Mouse (Mus musculus): Measurements from ENCODE around the gene Uqcc1.

The Uqcc1 gene

GRCm38 (mm10) chr2:155825904-155826629 is 104.0 kb downstream of the Uqcc1 start:
- in situ Hi-C loops (cut with MboI; ENCODE audit: low pct_unique_long_range_greater_than_20kb in 1 of 2, low sequenced_read_pairs in 2 of 2, unreplicated experiment in 1 of 2) = loop anchor here in 1 of 2 experiments (5.0 kb wide), 1 partner anchor 121 kb away; the partner anchor contains the start of gene Gdf5

- in situ Hi-C loops (cut with MboI; ENCODE audit: low pct_unique_long_range_greater_than_20kb in 1 of 2, low sequenced_read_pairs in 2 of 2, unreplicated experiment in 1 of 2) = no loop called here
Measured at GRCm38 (mm10) chr2:155823722-155824121, 106.4 kb downstream of the Uqcc1 start.

GRCm38 (mm10) chr2:155820779-155821178 is 109.3 kb downstream of the Uqcc1 start:
- in situ Hi-C loops (cut with MboI; ENCODE audit: low pct_unique_long_range_greater_than_20kb in 1 of 2, low sequenced_read_pairs in 2 of 2, unreplicated experiment in 1 of 2) = no loop called here

- in situ Hi-C loops (cut with MboI; ENCODE audit: low pct_unique_long_range_greater_than_20kb in 1 of 2, low sequenced_read_pairs in 2 of 2, unreplicated experiment in 1 of 2) = no loop called here
Measured at GRCm38 (mm10) chr2:155819449-155820251, 110.5 kb downstream of the Uqcc1 start.

DNA sequence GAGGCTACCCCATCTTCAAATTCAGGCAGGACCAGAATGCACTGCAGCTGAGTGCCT is 110.9 kb downstream of the Uqcc1 start, which contains the start of gene BC029722:
Gene BC029722, minus strand, starts transcription at position 35 of the 57 bp plus-strand sequence.
- in situ Hi-C loops (cut with MboI; ENCODE audit: low pct_unique_long_range_greater_than_20kb in 1 of 2, low sequenced_read_pairs in 2 of 2, unreplicated experiment in 1 of 2) = no loop called here

- in situ Hi-C loops (cut with MboI; ENCODE audit: low pct_unique_long_range_greater_than_20kb in 1 of 2, low sequenced_read_pairs in 2 of 2, unreplicated experiment in 1 of 2) = no loop called here
Measured at GRCm38 (mm10) chr2:155818596-155819391, 111.3 kb downstream of the Uqcc1 start.

- in situ Hi-C loops (cut with MboI; ENCODE audit: low pct_unique_long_range_greater_than_20kb in 1 of 2, low sequenced_read_pairs in 2 of 2, unreplicated experiment in 1 of 2) = no loop called here
Measured at GRCm38 (mm10) chr2:155817301-155818245, 112.5 kb downstream of the Uqcc1 start.

- in situ Hi-C loops (cut with MboI; ENCODE audit: low pct_unique_long_range_greater_than_20kb in 1 of 2, low sequenced_read_pairs in 2 of 2, unreplicated experiment in 1 of 2) = no loop called here
Measured at GRCm38 (mm10) chr2:155816179-155816578, 113.9 kb downstream of the Uqcc1 start.

DNA sequence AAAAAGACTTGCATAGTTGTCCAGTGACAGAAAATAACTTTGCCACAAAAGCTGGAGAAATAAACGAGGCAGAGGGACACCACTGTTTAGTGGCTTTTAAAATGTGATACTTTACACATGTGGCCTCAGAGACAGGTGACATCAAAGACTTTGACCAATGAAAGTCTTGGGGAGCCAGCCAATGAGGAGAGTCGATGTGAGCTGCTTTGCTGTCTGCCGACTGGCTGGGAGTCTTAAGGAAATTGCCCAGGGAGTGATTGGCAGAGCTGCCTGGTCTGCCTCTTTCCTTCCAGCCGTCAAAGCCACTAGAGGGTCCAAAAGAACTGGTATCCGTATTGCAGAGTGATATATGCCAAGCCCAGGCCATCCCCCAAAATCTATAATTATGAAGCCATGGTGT is 115.3 kb downstream of the Uqcc1 start:
- in situ Hi-C loops (cut with MboI; ENCODE audit: low pct_unique_long_range_greater_than_20kb in 1 of 2, low sequenced_read_pairs in 2 of 2, unreplicated experiment in 1 of 2) = no loop called here

- in situ Hi-C loops (cut with MboI; ENCODE audit: low pct_unique_long_range_greater_than_20kb in 1 of 2, low sequenced_read_pairs in 2 of 2, unreplicated experiment in 1 of 2) = no loop called here
Measured at GRCm38 (mm10) chr2:155812637-155813036, 117.5 kb downstream of the Uqcc1 start.

DNA sequence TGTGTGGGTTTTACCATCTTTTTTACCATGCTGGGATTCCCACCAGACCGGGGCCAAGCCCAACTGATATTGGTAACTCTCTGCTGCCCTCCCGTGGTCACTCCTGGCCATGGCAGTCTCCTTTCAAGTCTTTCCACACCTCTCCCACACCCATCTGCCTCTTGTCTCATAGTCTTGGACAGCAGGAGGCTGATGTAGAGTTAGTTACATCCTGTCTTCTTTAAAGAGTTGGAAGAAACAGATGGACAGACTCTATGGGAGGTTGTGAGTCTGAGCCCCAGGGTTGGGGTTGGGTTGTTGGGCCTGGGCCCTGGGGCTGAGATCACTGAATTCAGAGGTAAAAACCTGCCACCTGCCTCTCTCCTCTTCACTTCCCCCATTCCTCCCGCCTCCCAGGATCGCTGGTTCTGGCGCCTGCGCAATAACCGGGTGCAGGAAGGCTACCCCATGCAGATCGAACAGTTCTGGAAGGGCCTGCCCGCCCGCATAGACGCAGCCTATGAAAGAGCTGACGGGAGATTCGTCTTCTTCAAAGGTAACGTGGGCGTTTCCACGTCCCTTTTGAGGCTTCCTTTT is 118.2 kb downstream of the Uqcc1 start:
- in situ Hi-C loops (cut with MboI; ENCODE audit: low pct_unique_long_range_greater_than_20kb in 1 of 2, low sequenced_read_pairs in 2 of 2, unreplicated experiment in 1 of 2) = no loop called here

GRCm38 (mm10) chr2:155809620-155810019 is 120.5 kb downstream of the Uqcc1 start:
- in situ Hi-C loops (cut with MboI; ENCODE audit: low pct_unique_long_range_greater_than_20kb in 1 of 2, low sequenced_read_pairs in 2 of 2, unreplicated experiment in 1 of 2) = no loop called here

- in situ Hi-C loops (cut with MboI; ENCODE audit: low pct_unique_long_range_greater_than_20kb in 1 of 2, low sequenced_read_pairs in 2 of 2, unreplicated experiment in 1 of 2) = no loop called here
Measured at GRCm38 (mm10) chr2:155807408-155807807, 122.7 kb downstream of the Uqcc1 start.

DNA sequence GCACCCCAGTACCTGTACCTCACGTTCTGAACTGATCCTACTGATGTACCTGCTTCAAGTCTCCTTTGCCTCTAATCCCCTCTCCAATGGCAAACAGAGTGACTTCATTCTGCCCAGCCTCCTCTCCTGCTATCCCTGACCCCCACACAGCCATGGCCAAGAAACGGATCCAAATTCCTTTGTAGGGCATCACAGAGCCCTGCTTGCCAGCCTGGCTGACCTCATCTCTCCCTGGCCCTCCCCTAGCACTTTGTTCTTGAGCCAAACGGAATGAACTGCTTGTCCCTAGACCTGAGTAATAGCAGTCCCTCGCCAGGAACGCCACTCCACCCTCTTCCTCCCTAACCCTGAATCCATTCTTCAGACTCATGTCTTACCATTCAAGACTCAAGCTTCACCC is 123.6 kb downstream of the Uqcc1 start:
- in situ Hi-C loops (cut with MboI; ENCODE audit: low pct_unique_long_range_greater_than_20kb in 1 of 2, low sequenced_read_pairs in 2 of 2, unreplicated experiment in 1 of 2) = no loop called here

DNA sequence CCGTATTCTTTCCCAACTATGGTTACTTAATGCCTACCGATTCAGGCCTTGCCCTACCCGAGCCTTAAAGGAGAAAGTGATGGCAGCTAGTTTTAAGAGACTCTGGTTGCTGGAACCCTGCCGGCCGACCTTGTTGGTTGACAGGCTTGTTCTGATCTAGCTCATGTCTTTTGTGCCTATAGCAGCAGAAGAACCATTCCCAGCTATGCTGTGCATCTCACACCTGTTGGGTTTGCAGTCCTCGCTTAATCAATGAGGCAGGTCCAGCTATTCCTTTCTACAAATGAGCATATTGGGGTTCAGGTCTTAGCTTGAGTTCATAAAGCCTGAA is 124.2 kb downstream of the Uqcc1 start:
- in situ Hi-C loops (cut with MboI; ENCODE audit: low pct_unique_long_range_greater_than_20kb in 1 of 2, low sequenced_read_pairs in 2 of 2, unreplicated experiment in 1 of 2) = no loop called here

GRCm38 (mm10) chr2:155805231-155805924 is 124.7 kb downstream of the Uqcc1 start:
- in situ Hi-C loops (cut with MboI; ENCODE audit: low pct_unique_long_range_greater_than_20kb in 1 of 2, low sequenced_read_pairs in 2 of 2, unreplicated experiment in 1 of 2) = no loop called here

DNA sequence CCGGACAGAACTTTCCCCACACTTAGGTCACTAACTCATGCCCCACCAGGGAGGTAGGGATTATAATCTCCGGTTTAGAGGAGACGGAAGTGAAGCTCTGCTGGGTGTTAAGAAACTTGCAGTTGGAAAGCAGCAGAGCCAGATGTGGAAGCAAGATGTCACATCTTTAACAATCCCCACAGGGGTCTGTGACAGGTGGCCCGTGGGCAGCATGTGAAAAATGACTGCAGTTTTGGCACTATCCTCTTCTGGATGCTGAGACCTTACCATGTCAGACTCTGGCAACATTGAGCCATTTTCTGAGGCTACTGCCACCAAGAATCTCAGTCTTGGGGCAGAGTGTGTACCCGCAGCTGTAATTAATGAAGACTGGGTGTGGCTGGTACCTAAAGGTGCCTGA is 126.1 kb downstream of the Uqcc1 start:
- in situ Hi-C loops (cut with MboI; ENCODE audit: low pct_unique_long_range_greater_than_20kb in 1 of 2, low sequenced_read_pairs in 2 of 2, unreplicated experiment in 1 of 2) = no loop called here

DNA sequence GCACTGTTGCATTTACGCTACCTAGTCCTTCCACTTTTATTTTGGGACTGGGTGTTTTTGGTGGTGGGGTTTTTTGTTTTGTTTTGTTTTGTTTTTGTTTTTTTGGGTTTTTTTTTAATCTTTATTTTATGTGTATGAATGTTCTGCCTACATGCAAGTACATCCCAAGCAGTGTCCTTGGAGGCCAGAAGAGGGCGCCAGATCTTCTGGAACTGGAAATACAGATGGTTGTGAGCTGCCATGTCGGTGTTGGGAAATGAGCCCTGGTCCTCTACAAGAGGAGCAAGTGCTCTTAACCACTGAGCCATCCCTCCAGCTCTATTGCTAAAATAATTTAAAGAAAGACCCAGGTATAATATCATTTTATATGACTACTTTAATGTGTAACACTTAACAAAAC is 127.3 kb downstream of the Uqcc1 start:
- in situ Hi-C loops (cut with MboI; ENCODE audit: low pct_unique_long_range_greater_than_20kb in 1 of 2, low sequenced_read_pairs in 2 of 2, unreplicated experiment in 1 of 2) = no loop called here

Data from mouse embryonic stem cell (cell line).